Mouse (Mus musculus): ENCODE measurements around the gene Actbl2. TPM values are rescaled to one million over a fixed set of nuclear protein-coding genes. Genes with fewer than 3 reads are reported as not detected.

Gene Actbl2
- polyA plus RNA-seq, 1 experiment from 2014 or later, result not detected

DNA sequence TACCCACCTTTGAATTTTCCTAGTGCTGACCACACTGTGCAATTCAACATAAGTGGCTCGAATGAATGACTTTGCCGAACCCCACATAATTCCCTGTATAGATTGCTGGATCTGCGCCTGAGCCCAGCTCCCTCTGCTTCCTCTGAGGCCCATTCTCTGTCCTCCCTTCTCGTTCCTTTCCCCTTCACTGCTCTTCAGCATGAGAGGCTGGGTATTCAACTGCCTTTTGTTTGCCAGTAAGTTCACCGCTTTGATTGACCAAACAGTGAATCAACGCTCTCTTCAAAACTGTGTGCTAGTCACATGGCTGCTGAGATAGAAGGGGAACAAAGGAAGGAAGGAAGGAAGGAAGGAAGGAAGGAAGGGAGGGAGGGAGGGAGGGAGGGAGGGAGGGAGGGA is 4.3 kb downstream of the Actbl2 start:
- Histone ChIP-seq H3K79me2 (ENCODE audit: inconsistent target) (no peaks in the 10 kb centered on the region), H3K4me3 (ENCODE audit: inconsistent target) (no peak overlapping the region), H3K27ac (no peak overlapping the region), H3K36me3 (ENCODE audit: inconsistent target) (no peaks in the 10 kb centered on the region)
- 93% methylated on average over 6 of the region's 6 CpGs for WGBS (ENCODE audit: missing documents)

DNA sequence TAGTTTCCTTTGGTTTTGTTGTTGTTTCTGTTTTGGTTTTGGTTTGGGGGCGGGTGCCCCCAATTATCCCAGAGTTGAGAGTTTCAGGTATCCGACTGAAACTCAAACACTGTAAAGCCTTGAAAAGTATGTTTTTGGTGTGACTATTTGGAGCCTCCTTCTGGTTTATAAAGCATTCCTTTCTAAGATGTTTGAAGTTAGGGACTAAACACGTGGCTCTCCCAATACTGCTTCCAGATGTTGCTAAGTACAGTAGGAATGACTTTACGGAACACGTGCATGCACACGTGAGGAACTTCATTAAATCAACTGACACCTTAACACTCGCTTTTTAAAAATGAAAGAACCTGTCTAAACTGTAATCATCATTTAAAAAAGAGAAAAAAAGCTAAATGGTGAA is 4.9 kb downstream of the Actbl2 start:
- Histone ChIP-seq H3K27ac (no peak overlapping the region), H3K79me2 (ENCODE audit: inconsistent target) (no peaks in the 10 kb centered on the region), H3K4me3 (ENCODE audit: inconsistent target) (no peak overlapping the region), H3K36me3 (ENCODE audit: inconsistent target) (no peaks in the 10 kb centered on the region)
- 90% methylated on average over 7 of the region's 7 CpGs for WGBS (ENCODE audit: missing documents)

DNA sequence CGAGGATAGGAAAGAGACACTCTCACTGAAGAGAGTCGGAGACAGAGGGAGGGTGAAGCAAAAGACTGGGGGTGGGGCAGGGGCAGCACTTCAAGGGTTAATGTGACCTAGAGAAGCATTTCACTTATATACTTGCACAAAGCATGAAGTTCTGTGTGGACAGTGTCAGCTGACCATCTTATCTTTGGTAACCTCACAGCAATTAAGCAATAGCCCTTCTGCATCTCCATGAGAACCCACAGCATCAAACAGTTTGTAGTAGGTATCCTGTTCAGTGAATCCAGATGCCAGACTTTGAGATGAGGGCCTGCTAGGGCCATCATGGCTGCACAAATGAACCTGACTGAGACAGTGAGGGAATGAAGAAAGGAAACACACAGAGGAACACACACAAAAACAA is 8.4 kb downstream of the Actbl2 start:
- Histone ChIP-seq H3K79me2 (ENCODE audit: inconsistent target) (no peaks in the 10 kb centered on the region), H3K27ac (no peak overlapping the region), H3K4me3 (ENCODE audit: inconsistent target) (no peak overlapping the region), H3K36me3 (ENCODE audit: inconsistent target) (no peaks in the 10 kb centered on the region)
- 81% methylated on average over 2 of the region's 2 CpGs for WGBS (ENCODE audit: missing documents)

DNA sequence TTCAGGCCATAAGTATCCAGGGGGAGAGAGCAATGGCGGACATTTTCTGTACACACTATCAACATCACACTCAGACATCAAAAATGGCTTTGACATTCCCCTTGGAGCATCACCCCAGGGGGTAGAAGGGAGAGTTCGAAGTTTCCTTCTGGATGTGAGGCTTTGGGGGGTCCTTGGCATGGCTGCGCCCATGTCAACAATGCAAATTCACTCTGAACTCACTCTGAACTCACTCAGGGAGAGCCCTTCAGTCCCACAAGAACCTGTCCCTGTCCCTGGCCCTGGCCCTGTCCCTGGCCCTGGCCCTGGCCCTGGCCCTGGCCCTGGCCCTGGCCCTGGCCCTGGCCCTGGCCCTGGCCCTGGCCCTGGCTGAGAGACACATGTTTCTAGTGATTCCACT is 8.9 kb downstream of the Actbl2 start:
- Histone ChIP-seq H3K27ac (no peak overlapping the region), H3K36me3 (ENCODE audit: inconsistent target) (no peaks in the 10 kb centered on the region), H3K4me3 (ENCODE audit: inconsistent target) (no peak overlapping the region), H3K79me2 (ENCODE audit: inconsistent target) (no peaks in the 10 kb centered on the region)
- 92% methylated on average over 3 of the region's 3 CpGs for WGBS (ENCODE audit: missing documents)

DNA sequence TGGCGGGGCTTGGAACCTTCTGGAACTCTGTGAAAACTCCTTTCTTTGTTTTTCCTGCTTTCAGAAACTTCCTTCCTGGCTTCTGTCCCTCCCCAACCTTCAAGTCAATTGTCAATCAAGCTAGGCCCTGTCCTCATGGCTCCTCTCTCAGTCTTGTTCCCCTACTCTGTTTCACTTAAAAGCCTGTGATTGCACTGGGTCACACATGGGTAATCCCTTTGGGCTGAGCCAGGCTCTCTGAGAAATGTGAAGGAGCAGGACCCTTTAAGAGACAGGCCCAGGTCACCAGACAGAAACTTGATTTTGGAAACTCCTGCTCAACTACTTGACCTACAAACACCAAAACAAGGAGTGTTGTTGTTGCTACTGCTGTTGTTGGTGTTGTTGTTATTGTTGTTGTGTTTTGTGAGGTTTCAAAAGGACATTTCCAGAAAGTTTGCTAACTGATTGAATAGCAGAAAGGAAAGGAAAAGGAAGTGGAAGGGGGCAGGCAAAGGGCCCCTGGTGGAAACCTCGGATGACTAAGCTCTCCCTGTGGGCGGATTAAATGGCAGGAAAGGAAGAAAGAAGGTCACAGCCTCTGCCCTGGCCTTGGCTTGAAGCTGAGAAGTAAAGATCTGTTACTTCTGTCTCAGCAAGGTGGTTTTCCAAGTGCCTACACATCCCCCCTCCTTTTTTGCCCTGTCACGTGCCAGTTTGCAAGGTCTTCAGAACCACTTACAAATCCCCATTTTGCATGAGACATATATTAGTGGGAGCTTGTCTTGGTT is 10.6 kb downstream of the Actbl2 start:
- H3K4me3 ChIP-seq (ENCODE audit: inconsistent target), result no peak overlapping the region
- WGBS (ENCODE audit: missing documents), result 39% methylated on average over 4 of the region's 4 CpGs
- no peaks in the 10 kb centered on the region for H3K79me2 ChIP-seq (ENCODE audit: inconsistent target)
- H3K27ac ChIP-seq, result no peak overlapping the region
- no peaks in the 10 kb centered on the region for H3K36me3 ChIP-seq (ENCODE audit: inconsistent target)

DNA sequence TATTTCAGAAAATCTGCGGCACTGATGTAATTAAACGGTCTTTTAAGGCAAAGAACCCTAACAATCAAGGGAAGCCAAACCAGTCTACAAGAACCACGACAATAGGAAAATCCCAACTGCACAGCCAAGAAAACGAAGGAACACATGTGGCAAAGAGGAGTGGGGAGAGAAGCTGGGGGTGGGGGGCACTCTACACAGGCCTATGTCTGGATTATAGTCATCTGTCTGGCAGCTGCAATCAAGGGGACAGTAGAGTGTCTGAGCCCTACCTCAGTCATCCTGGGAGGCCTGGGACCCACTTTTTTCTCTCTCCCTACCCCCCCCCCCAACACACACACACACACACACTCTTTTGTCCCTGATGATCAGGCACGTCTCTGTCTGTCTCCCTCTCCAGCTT is 12.0 kb downstream of the Actbl2 start:
- Histone ChIP-seq H3K27ac (no peak overlapping the region), H3K4me3 (ENCODE audit: inconsistent target) (no peak overlapping the region), H3K36me3 (ENCODE audit: inconsistent target) (no peaks in the 10 kb centered on the region), H3K79me2 (ENCODE audit: inconsistent target) (no peaks in the 10 kb centered on the region)
- WGBS (ENCODE audit: missing documents), result 94% methylated on average over 5 of the region's 5 CpGs

DNA sequence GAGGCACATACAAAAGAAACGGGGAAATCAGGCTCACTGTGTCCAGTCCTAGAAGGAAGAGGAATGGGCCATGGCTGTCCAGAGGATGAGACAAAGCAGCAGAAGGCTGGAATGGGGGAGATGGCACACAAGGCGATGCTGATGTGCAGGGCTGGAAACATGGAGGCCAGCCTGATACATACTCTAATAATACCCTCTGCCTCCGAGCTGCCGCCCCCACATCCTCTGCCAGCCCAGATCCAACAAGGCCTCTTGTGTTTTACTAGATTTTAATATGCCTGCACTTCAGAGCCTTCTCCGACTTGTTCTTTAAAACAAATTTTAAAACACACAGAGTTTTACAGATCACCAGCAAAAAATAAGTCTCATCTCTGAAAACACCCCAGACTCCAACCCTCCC is 14.2 kb downstream of the Actbl2 start:
- 90% methylated on average over 5 of the region's 5 CpGs for WGBS (ENCODE audit: missing documents)
- Histone ChIP-seq H3K36me3 (ENCODE audit: inconsistent target) (no peaks in the 10 kb centered on the region), H3K27ac (no peak overlapping the region), H3K4me3 (ENCODE audit: inconsistent target) (no peak overlapping the region), H3K79me2 (ENCODE audit: inconsistent target) (no peaks in the 10 kb centered on the region)

DNA sequence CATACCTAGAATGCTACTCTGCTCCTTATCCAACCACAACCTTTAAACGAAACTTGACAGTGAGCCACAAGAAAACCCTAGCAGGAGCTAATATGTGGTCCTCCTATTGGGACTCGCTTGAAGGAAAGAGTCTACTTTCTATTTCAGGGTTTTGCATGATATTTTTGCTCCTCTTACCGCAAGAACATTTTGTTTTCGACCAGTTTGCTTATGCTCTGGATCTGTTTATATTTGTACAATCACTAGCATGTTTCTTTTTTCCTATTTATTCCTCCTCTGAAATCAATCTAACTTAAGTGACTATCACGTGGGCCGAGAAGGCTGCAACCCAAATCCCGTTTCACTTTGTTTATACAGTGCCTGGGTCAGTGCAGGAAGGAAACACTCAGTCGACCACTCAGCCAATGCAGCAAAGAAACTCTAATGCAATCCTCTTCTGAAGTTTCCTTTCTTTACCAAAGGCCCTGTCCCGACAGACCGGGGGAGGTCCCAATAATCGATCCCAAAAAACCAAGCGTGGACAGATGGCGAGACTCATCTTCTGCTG is 15.0 kb downstream of the Actbl2 start:
- no peak overlapping the region for H3K4me3 ChIP-seq (ENCODE audit: inconsistent target)

DNA sequence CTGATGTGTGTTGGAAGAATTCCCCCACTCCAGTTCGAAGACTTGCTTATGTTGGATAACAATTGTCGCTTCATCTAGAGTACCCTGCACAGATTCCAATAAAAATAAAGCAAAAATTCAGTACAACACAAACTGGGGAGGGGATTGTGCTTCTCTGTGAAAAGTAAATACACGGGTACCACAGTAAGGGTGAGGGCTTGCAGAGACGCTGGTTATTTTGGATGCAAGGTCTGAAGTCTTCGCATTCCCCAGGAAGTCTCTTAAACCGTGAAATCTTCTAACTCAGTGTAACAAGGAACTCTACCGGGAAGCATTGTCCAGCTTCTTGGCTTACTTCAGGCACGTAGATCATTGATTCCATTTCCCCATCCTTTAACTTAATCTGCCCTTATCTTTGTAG is 17.1 kb downstream of the Actbl2 start:
- 94% methylated on average over 8 of the region's 8 CpGs for WGBS (ENCODE audit: missing documents)
- no peak overlapping the region for H3K4me3 ChIP-seq (ENCODE audit: inconsistent target)

More for the DNA sequence above, 15.0 kb downstream of the Actbl2 start:
- H3K79me2 ChIP-seq (ENCODE audit: inconsistent target), result no peaks in the 10 kb centered on the region
- 28% methylated on average over 13 of the region's 13 CpGs for WGBS (ENCODE audit: missing documents)
- no peaks in the 10 kb centered on the region for H3K36me3 ChIP-seq (ENCODE audit: inconsistent target)
- no peak overlapping the region for H3K27ac ChIP-seq

DNA sequence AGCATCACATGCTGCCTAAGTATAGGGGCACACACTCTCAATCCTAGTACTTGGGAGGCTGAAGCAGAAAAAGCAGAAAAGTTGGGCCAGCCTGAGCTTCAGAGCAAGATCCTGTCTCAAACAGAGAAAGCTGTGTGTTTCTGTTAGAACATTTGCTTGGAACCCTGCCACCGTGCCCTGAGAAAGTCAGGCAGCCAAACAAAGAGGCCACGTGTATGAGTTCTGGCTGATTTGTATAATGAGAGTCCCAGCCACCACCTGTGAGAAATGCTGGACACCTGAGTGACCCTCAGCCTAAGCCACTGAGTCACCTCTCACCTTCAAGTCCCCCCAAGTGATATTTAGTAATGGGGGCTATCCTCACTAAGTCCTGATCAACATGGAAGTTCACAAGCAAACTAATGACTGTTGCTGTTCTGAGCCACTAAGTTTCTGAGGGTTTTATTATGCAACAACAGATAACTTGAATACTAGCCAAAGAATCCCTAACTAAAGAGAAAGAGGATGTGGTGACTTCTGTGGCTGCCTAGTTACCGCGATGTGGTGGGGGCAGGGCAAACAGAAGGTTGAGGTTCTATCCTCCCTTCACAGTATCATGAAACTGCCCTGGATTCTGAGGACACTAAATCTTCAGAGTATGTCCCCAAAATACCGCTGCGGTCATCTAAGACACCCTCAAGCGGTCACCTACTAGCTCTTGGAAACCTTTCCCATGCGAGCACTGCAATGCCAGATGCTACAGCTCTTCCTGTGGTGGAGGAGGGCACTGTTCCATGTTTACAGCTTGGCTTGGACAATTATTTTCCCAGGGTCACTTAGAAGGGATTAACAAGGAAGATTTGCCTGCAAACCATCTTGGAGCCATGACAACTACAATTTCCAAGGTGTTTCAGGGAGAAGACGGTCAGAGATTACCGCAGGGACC is 31.9 kb downstream of the Actbl2 start:
- Histone ChIP-seq H3K27ac (no peak overlapping the region), H3K4me3 (ENCODE audit: inconsistent target) (no peak overlapping the region), H3K79me2 (ENCODE audit: inconsistent target) (no peaks in the 10 kb centered on the region), H3K36me3 (ENCODE audit: inconsistent target) (no peaks in the 10 kb centered on the region)
- WGBS (ENCODE audit: missing documents), result 20% methylated on average over 10 of the region's 10 CpGs

More for the DNA sequence above, 17.1 kb downstream of the Actbl2 start:
- no peaks in the 10 kb centered on the region for H3K79me2 ChIP-seq (ENCODE audit: inconsistent target)
- no peak overlapping the region for H3K27ac ChIP-seq
- no peaks in the 10 kb centered on the region for H3K36me3 ChIP-seq (ENCODE audit: inconsistent target)

DNA sequence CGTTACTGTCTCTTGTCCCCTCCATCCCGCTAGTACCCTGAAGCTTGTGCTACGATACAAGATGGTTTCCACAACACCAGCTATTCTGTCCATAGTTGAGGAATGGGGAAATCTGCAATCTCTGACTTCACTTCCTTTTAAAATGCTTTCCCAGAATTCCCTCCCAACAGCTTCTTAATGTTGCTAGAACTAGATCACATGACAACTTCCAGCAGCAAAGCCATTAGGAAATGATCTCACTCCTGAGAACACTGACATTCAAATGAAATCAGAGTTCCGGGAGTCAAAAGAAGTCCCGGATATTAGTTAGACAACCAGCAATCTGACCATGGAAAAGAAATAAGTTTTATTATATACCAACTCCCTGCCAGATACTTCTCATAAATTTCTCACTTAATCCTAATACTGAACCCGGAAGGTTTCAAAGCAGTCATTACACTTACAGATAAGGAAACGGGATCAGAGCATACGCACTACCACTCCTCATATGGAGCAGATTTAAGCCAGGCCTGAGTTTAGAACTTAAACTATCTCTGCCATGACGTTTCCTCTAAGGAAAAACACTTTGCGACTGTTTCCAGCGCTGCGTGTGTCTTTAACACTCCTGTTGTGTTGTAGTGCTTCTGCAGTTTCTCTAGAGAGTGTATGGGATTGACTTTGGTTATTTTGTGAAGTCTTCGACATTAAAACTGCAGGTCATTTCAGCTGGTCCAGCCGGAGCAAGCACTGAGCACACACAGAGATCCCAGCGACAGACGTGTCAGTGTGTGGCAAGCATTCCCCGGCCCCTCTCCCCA is 36.5 kb downstream of the Actbl2 start:
- 90% methylated on average over 17 of the region's 17 CpGs for WGBS (ENCODE audit: missing documents)
- Histone ChIP-seq H3K79me2 (ENCODE audit: inconsistent target) (no peaks in the 10 kb centered on the region), H3K36me3 (ENCODE audit: inconsistent target) (no peaks in the 10 kb centered on the region), H3K27ac (no peak overlapping the region), H3K4me3 (ENCODE audit: inconsistent target) (no peak overlapping the region)

DNA sequence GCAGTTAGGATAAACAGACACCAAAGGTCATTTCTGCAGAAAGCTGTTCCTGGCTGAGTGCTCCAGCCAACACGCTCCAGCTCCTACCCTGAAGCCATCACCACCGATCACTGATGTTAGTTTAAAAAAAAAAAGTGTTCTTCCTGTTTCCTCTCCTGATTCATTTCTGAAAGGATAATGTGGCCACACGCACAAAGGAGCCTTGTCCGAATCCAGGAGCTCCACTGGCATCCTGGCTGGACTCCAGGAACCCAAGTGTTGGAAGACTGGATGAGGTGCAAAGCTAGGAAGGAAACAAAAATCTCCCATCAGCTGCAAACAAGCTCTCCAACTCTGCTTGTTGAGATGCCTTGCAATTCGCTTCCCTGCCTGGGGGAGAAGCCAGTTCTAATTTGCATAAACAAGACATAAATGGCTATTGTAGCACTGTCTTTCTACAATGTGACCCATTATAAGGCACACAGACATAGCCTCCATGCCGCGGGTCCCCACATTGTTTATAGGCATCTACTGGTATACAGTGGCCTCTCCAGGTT is 37.2 kb downstream of the Actbl2 start:
- Histone ChIP-seq H3K36me3 (ENCODE audit: inconsistent target) (no peaks in the 10 kb centered on the region), H3K27ac (no peak overlapping the region), H3K4me3 (ENCODE audit: inconsistent target) (no peak overlapping the region), H3K79me2 (ENCODE audit: inconsistent target) (no peaks in the 10 kb centered on the region)
- WGBS (ENCODE audit: missing documents), result 54% methylated on average over 7 of the region's 7 CpGs

DNA sequence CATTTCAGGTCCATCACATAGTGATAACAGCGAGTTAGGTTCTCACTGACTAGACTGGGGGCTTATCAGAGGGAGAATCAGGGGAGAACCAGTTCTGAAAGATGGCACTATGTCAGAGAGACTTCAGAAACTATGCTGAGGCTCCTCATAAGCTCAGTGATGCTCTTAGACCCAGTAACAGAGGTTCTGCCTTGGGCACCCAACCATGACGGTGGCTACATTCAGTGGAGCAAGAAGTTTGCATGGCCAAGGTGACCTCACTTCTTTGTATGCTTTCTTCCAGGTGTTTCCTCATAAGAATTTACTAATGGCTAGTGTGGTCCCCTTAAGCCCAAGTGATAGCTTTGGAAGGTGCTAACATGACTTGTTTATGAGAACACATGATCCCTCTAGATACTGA is 38.7 kb downstream of the Actbl2 start:
- 97% methylated on average over 2 of the region's 2 CpGs for WGBS (ENCODE audit: missing documents)
- Histone ChIP-seq H3K4me3 (ENCODE audit: inconsistent target) (no peak overlapping the region), H3K79me2 (ENCODE audit: inconsistent target) (no peaks in the 10 kb centered on the region), H3K27ac (no peak overlapping the region), H3K36me3 (ENCODE audit: inconsistent target) (no peaks in the 10 kb centered on the region)

DNA sequence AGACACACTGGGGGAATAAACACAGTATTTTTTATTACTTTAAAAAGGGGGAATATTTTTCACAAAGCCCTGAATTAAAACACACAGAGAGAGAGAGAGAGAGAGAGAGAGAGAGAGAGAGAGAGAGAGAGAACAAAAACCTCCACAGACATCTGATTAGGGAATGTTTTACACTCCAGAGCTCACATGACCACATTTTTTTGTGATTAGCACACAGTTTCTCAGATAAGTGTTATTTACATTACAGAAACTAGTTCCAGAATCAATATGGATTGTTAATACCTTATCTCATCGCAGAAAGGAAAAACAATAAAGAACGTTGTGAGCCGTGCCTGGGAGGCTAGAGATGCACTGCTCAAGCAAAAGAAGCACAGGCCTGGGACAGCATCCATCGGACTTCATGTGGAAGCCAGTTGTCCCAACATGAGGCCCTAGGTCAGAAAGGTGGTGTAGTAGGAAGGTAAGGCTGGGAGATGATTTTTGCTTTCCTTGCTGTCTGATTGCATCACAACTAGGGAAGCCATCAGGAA is 40.2 kb downstream of the Actbl2 start:
- no peak overlapping the region for H3K4me3 ChIP-seq (ENCODE audit: inconsistent target)
- no peaks in the 10 kb centered on the region for H3K79me2 ChIP-seq (ENCODE audit: inconsistent target)
- WGBS (ENCODE audit: missing documents), result 95% methylated on average over 4 of the region's 4 CpGs
- no peak overlapping the region for H3K27ac ChIP-seq
- no peaks in the 10 kb centered on the region for H3K36me3 ChIP-seq (ENCODE audit: inconsistent target)

Measured in macrophage (primary cell).